Mouse (Mus musculus) v-Abl transformed pro-B cells (cell line): ENCODE measurements around the gene Sema5a.
"Not testable (repeated sequence)": the region's sequence is repeated elsewhere in the genome, so short reads cannot be mapped to it uniquely, and the experiment has no call there.

Source experiments
- in situ Hi-C, 2 experiments: fragments of 400-800 bp; cut with MboI; formaldehyde crosslinking; loops; one replicate each; pipeline ENCODE4 v1.15.1; 2025; ENCODE audit not compliant: unreplicated experiment in 2 of 2

The Sema5a gene

DNA sequence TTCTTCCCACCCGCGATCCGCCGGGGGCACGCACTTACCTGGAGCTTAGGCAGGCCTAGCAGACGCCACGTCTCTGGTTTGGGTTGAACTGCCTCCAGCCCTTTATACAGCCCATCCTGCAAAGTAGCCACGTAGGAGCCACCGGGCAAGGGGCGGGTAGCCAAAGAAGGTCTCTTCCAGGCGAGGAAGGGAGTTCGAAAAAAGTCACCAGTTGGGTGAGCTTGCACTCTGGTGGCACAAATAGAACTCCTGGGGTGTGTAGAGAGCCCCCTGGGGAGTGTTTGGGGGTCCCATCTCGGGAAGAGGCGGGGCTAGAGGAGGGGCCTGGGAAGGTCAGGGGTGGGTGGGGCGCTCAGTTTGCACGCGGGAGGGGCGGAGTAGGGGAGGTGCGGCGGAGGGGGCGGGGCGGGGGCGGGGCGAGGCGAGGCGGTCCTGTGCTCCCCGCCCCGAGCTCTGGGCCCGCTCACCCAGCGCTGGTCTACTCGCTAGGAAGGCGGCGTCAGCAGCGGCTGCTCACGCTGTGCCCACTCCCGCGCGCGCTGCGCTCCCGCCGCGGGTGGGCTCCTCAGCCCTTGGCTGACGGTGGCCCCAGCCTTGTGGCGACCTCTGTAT is at the start of gene Sema5a:
Sema5a (plus strand) TSS at position 467 of the 612 bp plus-strand sequence.
- in situ Hi-C loops: loop anchor here (10.0 to 25.0 kb wide), 4 partner anchors 230 to 732 kb away; no protein-coding TSS in a partner anchor

DNA sequence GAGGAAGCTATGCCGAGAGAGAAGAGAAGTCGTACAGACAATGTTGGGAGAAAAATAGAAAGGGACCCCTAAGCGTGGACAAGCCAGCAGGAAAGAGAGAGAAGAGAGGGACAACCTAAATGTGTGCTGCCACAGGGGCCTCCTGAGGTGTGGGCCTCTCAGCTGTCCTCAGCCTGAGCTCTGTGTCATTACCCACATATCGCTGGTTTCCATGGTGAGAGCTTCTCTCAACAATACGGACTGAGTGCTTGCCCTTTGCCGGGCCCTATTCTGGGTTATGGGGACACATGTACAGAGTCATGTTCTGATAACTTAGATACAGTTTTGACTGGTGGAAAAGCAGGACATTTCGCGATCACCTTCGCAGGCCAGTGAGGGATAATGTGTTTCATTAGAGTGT is 46.5 kb upstream of the Sema5a start:
- in situ Hi-C loops: no loop called here

DNA sequence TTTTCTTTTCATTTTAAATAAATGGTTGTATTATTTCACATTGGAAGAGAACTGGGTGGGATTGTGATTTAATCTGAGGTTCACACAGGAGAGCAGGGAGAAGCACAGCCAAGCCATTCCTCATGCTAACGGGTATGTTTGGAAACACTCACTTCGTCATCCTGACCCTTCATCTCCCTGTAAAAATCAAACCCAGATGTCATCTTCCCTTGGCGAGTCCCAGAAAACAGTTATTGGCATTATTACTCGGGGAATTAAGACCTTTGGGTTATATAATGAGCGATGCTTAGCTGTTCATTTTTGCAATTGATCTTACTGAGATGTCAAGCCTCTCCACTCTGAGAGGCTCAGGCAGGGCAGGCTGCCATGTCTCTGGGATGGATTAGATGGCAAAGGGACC is 46.0 kb upstream of the Sema5a start:
- in situ Hi-C loops: no loop called here

DNA sequence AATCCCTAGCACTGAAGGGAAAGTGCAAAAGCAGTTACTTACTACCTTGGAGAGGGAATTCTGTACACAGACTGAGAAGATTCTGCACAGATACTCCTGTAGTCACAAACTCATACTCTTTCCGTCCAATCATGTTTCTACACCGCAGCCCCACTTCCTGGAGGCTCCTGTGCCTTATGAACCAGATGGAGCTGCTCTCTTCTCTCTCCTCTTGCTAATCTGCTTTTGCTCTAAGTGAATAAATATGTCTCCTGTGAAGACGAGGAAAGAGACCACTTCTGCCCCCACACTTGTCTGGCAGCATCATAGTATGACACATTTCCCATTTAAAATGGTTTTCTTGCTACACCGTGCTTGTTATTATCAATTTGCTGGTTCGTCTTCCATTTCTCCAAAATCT is 41.4 kb upstream of the Sema5a start:
- in situ Hi-C loops: no loop called here

DNA sequence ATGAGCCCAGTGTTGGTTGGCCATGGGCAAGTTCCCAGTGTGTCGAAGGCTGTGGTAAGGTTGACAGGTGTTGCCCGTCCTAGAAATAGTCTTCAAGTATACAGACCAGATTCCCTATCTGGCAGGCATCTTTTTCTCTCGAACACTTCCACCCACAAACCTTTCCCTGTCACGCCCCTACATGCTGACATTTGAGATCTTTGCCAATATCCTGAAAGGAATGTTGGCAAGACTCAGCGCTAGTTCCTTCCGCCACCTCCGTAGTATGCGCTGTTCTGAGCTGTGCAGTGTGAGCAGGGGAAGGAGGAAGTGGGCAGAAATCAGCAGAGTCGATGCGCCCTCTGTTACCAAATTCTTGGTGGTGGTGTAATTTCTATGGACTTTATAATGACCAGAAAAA is 39.7 kb upstream of the Sema5a start:
- in situ Hi-C loops: no loop called here

DNA sequence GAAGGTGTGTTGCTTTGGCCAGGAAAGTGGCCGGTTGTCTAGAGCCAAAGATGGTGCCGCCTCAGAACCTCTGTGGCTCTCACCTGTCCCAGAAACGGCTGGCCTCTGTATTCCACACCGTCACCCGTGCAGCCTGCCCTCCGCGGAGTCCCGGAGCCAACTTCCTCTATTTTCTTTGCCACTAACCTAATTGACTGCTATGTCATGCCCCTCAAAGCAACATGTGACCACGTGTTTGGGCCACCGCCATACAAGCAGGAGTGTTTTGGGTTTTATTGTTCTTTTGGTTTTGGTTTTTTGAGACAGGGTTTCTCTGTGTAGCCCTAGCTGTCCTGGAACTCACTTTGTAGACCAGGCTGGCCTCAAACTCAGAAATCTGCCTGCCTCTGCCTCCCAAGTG is 29.9 kb upstream of the Sema5a start:
- in situ Hi-C loops: not testable (repeated sequence)

DNA sequence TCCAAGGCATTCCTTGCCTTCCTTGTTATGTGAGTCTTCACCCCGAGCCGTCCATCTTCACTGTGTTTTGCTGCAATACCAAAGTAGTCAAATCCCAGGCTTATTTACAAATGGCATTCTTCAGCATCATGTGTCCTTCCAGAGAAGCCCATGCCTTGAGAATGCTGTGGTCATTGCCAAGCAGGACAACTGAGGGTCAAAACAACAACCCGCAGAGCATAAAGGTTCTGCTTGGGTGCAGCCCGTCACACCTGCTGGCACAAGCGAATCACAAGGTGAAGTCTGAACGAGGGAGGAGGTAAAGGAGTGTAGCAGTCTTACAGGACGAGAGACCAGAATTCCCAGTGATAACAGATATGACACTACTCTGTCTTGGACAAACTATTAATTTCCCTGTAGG is 21.6 kb upstream of the Sema5a start:
- in situ Hi-C loops: no loop called here

DNA sequence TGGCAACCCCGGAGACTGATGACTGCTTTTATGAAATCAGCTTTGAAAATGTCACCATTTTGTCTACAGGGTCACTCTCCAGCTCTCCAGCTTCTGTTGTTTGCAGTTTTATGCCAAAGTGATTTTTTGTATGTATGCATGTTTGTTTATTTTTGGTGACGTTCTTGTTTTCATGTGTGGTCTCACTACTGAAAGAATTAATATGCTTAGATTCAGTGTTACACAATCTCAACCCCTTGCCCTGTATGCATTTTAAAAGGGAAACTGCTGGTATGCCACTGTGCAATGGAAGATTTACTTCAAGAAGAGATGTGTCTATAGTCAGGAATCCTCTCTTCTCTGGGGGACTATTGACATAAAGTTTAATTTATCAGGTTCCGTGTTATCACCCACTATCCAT is 19.2 kb upstream of the Sema5a start:
- in situ Hi-C loops: loop anchor here in 1 of 2 experiments (25.0 kb wide), 1 partner anchor 713 kb away; no protein-coding TSS in a partner anchor

DNA sequence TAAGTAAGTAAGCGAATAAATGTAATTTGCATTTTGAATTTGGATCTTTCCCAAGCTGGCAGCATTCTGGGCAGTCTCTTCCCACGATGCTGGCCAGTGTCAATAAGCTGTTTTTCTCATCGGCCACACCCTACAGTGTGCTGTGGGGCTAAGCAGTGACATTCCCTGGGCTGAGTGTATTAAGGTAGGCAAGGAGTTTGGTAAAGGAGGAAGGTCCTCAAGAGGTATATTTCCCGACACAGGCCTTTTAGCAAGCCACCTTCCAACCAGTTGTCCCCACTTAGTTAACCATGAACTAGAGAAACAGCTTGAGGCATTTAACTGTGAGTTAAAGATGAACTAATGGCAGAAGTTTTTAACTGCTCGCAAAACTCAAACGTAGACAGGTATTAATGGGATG is 18.2 kb upstream of the Sema5a start:
- in situ Hi-C loops: loop anchor here in 1 of 2 experiments (25.0 kb wide), 1 partner anchor 714 kb away; no protein-coding TSS in a partner anchor

DNA sequence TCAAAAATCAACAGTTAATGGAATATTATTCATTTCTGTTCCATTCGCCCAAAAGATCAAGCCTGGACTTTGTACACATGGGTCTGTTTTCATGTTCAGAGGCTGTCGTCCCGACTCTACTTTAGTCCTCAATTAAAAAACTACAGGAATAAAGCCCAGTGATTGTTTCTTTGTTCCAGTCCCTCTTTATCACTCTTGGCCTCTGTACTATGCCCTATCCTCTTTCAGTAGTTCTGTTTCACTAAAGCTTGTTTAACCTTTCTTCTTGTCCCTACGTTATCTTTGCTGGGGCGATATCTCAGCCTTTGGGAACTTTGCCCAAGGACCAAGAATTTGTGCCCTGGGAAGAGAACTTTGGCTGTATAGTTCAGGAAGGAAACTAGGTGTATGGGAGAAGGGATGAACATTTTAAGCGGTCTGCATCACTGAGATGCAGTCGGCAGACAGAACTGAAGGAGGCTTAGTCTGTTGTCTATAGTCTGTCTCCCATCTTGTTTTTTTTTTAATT is 17.7 kb upstream of the Sema5a start:
- in situ Hi-C loops: loop anchor here in 1 of 2 experiments (25.0 kb wide), 1 partner anchor 715 kb away; no protein-coding TSS in a partner anchor

DNA sequence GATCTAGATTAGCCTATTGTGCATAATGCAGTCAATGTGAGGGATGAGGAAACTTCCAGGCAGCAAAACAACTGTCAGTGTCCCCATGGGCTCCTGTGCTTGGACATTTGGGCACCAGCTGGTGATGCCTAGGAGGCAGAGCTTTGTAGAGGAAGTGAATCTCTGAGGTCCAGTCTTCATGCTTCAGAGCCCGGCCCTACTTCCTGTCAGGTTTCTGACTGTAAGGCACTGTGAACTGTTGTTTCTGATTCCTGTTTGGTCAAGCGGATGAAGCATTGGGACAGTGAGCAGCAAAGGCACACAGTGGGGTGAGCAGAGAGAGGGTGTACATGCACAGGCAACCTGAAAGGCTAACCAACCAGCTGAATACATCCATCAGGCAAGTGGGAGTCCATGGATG is 14.5 kb upstream of the Sema5a start:
- in situ Hi-C loops: loop anchor here in 1 of 2 experiments (10.0 to 25.0 kb wide), 2 partner anchors 625 to 718 kb away; partner anchors contain the start of genes Cct5 and Fam173b

DNA sequence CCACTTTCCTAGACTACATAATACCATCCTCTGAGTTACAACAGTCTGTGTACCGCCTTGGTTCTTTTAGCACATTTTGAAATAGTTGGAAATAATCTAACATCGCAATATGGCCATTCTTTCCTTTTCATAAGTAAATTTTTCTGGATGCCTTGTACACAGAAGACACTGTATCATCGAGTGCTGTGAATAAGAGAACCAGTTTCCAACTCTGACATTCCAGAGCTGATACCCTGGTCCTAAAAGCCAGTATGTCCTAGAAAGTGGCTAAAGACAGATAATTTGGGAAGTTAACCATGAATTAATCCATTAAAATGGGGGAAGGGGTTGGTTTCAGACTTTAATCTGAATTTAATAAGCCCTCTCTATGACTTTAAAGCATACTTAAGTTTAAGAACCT is 12.4 kb upstream of the Sema5a start:
- in situ Hi-C loops: loop anchor here in 1 of 2 experiments (10.0 to 25.0 kb wide), 2 partner anchors 627 to 720 kb away; partner anchors contain the start of genes Cct5 and Fam173b

DNA sequence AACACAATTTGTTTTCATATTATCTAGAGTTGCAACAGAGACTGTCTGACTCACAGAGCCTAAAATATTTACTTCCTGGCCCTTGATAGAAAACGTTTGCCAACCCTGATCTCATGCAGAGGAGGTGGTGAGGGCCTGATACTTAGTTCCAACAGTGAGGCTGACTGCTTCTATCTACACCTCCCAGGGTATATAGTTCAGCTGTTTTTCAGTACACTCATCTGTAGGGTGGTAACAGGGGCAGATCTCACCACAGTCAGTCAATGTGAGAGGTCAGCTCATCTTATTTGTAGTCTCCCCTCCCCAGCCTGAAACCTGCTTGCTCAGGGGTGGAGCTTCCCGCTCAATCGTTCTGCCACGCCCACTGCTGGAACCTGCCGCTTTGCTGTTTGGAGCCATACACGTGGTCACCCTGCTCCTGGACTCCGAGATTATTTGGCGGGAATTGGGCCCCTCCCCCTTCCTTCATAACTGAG is 11.9 kb upstream of the Sema5a start:
- in situ Hi-C loops: loop anchor here in 1 of 2 experiments (10.0 to 25.0 kb wide), 2 partner anchors 628 to 720 kb away; partner anchors contain the start of genes Cct5 and Fam173b

DNA sequence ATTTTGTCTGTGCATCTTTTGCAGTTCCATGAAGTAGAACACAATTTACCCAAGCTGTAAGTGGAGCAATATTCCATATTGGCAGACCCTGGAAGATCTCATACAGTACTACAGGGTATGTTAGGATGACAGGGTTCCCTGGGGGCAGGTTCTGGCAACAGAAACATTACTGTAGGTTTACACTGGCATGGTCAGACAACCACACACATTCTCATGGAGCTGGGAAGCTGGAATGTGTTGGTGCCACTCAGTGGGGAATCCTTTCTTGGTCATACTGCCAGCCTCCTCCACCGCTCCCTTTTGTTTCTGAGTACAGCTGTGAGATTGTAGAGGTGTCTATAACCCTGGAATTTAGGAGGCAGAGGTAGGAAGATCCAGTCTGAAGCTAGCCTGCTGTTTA is 11.2 kb upstream of the Sema5a start:
- in situ Hi-C loops: loop anchor here in 1 of 2 experiments (10.0 to 25.0 kb wide), 2 partner anchors 629 to 721 kb away; partner anchors contain the start of genes Cct5 and Fam173b

DNA sequence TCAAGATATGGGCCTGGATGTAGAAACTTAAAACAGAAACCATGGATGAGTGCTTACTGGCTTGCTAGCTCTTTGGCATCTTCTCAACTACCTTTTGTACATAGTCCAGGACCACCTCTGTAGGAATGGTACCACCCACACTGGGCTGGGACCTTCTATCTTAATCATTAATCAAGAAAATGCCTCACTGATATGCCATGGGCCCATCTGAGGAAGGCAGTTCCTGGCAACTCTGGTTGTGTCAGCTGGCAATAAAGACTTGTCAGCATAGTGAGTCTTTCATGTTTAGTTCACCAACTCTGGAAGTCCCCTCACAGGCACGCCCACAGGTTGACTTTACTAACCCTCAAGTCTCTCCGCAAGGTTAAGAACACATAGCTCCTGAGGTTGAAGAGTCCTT is 5.5 kb upstream of the Sema5a start:
- in situ Hi-C loops: loop anchor here in 1 of 2 experiments (5.0 to 25.0 kb wide), 3 partner anchors 217 to 727 kb away; partner anchors contain the start of genes Cct5 and Fam173b

DNA sequence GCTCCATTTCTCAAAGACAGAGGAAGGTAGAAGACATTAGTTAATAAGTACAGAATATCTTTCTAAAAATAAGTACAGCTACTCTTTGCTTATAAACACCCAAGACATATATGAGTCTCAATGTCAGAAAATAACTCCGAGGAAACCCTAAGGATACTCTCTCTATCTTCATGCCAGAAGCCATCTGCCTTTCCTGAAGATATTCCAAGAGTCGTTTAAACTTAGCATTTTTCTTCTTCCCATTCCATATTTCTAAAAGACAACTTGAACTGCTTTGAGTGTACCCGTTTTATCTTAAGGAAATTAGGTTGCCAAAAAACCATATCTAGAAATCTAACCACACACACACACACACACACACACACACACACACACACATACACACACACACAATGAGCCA is 4.5 kb upstream of the Sema5a start:
- in situ Hi-C loops: loop anchor here (10.0 to 25.0 kb wide), 4 partner anchors 225 to 728 kb away; no protein-coding TSS in a partner anchor

DNA sequence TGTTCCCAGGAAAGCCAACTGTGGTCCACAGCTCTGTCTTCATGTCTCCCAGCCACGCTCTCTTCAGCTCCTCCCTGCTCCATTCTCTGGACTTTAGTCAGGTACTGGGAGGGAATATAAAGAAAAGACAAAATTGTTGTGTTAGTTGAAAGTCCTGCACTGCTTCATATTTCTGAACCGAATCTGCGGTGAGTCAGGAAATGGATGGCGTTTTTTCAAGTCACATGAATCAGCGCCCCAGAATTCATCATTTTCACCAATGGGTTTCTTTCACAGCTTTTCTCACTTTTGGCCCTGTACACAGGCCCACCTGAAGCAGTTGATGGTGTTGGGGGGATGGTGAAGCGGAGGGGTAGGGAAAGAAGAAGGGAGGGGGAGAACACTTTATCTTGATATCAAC is 2.9 kb upstream of the Sema5a start:
- in situ Hi-C loops: loop anchor here (10.0 to 25.0 kb wide), 4 partner anchors 227 to 729 kb away; no protein-coding TSS in a partner anchor

DNA sequence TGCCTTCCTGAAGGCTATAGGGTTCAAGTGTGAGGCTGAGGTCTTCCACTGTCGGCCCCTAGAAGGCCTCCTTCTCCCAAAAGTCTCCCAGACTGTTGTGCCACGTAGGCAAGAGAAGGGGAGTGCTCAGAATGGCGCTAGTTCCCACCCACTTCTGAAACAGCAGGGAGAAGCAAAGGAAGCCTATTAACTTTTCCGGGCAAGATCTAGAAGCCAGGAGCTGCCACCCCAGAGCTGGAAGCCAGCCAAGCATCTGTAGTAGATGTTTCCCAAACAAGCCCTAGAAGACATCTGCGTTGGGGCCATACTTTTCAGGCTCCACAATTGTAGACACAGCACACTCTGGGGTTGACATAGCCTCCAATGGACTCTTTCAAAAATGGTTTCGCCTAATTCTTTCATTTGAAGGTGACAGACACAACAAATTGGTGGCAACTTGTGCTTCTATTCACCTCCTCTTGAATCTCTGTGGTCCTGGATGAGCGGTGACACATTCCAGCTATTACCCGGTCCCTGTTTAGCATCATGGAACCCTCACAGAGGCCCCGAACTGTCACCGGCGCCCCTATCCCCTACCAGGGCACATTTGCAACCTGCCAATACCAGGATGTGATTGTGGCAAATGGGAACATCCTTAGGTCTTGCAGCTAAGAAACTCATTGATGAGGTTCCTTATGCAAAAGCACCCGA is 1.4 kb upstream of the Sema5a start:
- in situ Hi-C loops: loop anchor here (10.0 to 25.0 kb wide), 4 partner anchors 228 to 731 kb away; no protein-coding TSS in a partner anchor

DNA sequence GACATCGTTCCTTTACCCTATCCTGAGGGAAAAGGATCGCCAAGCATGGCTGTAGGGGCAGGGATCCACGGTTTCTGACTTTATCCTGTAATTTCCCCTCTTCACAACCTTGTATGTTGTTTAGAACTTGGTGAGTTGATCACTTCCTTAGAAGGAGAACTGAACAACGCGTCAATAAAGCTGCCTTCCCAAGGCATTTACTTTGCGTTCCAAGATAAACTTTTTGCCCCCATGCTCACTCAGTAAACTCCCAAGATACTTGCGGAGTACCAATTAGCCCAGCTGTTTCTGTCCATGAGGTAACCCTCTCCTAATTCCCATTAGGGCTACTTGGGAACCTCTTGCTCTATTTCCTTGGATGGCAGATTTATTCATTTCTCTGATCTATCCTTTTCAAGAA is 786 bp upstream of the Sema5a start:
- in situ Hi-C loops: loop anchor here (10.0 to 25.0 kb wide), 4 partner anchors 229 to 732 kb away; no protein-coding TSS in a partner anchor

DNA sequence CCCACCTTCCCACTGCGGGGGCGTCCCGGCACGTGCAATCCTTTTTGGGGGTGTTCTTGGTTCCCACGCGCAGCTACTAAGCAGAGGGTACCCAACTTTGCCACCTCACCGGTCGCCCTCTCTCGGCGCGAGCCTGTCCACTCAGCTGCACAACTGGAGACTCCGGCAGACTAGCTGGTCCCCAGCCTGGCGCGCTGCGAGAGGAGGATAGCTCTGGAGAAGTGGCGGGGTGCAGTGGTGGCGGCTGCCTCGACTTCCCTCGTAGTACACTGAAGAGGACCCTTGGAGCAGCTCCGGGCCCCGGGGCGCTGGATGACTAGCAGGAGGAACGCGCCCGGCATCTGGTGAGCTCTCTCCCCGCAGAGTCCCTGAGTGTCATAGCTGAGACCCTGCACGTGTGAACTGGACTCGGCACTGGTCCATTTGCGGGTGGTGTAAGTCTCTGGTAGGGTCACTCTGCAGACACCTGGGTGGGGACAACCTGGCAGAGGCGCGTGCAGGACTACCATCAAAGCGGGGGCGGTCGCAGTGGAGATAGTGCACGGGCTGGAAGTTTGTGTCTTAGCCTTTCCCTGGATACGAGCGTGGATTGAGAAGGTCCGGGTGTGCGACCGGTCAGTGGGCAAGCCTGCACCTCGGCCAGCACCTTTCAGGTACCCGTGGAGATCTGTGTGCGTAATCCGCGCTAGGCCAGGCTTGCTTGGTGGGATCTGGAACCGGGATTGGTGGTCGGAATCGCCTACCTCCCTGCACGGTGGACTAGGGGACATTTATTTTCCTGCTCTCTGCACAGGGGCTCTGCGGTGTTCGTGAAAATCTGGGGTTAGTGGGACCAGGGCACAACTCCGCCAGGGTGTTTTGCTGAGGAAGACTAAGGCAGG is 586 bp downstream of the Sema5a start:
- in situ Hi-C loops: loop anchor here (5.0 to 25.0 kb wide), 8 partner anchors 187 to 733 kb away; no protein-coding TSS in a partner anchor
